Mouse (Mus musculus): ENCODE measurements around the gene Magea3.
"Not testable (repeated sequence)": the region's sequence is repeated elsewhere in the genome, so short reads cannot be mapped to it uniquely, and the experiment has no call there.

The Magea3 gene

GRCm38 (mm10) chrX:154949405-154949804 is at the start of gene Magea3:
TSS of gene Magea3 (minus strand) at chrX:154949505.
- DNase-seq (ENCODE audit: extremely low read depth, low read depth) = not testable (repeated sequence)

DNA sequence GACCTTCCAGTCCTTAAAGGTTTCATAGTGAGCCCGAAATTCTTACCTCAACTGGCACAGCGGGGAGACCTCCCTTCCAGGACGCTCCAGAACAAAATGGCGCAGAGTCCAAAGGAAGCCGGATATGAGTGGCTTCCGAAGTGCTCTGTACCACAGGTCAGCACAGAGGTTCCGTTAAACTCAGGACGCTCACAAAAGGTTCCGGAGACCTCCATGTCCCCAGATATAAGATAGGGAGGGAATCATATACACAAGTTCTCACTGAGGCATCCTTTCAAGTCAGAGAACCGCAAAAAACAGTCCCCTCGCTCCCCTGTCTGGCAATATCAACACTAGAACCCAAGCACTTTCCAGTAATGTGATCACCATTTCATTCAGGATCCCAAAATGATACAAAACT is 46.4 kb upstream of the Magea3 start, which contains the start of gene Magea8:
TSS of gene Magea8 (minus strand) at position 101 of the 400 bp plus-strand sequence.
- not testable (repeated sequence) for DNase-seq (ENCODE audit: extremely low read depth, low read depth)

- not testable (repeated sequence) for DNase-seq (ENCODE audit: extremely low read depth, low read depth)
Observed at GRCm38 (mm10) chrX:154935887-154936286, 13.4 kb downstream of the Magea3 start, which contains the start of gene Magea6. TSS of gene Magea6 (minus strand) at chrX:154935987.

Data from MEL-GATA-1-ER (cell line).